Mouse (Mus musculus) cortical plate, adult 2 months (tissue): ENCODE measurements around the gene Ret.

Source experiments
- CTCF ChIP-seq: fragments of 200-500 bp; IDR thresholded peaks from 2 replicates; pipeline ENCODE4 v1.5.1; 2011; ENCODE audit warnings: mild to moderate bottlenecking, control low read depth, low read length; ENCODE audit not compliant: insufficient read depth; ENCODE audit errors: extremely low read depth
- POLR2A ChIP-seq: fragments of 200-500 bp; IDR thresholded peaks from 2 replicates; pipeline ENCODE4 v1.6.1; 2011; ENCODE audit warnings: mild to moderate bottlenecking, low read length, control low read depth; ENCODE audit not compliant: insufficient read depth; ENCODE audit errors: extremely low read depth

DNA sequence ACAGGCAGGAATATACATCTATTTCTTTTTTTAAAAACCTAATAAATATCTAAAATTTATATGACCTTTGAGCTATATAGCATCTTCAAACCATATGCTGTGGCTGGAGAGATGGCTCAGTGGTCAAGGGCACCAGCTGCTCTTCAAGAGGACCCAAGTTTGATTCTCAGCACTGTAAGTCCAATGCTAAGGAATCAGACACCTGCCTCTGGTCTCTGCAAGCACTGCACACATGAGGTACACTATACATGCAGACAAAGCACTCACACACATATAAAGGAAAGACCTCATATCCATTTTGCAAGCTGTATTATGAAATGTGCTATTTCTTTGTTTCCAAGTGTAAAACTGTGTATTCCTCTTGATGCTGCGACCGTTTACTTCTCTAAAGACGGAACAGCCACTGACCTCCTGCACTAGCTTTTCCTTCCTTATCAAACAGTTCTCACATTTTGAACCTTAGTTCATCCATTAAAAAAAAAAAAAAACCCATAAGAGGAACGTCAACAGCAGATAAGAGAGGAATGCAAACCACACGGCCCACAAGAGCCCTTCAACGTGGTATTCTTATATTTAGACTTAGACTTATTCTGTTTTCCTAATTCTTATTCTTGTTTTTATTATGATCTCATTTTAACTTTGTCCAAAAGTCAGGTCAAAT lies 69.6 kb downstream of the Ret start:
- no peak for TF ChIP-seq CTCF
- TF ChIP-seq POLR2A: no peak
